Mouse (Mus musculus) hindbrain, embryonic 13.5 days (tissue): ENCODE results near the gene Ganc. TPM values are rescaled to one million over a fixed set of nuclear protein-coding genes. Genes with fewer than 3 reads are reported as not detected.

Experiments
- ATAC-seq: fragments of 200-750 bp; cut with Nextera tagmentation; 2 replicates; pipeline ENCODE4 v1.8.0; 2017; ENCODE audit warnings: moderate TSS enrichment; ENCODE audit not compliant: low FRiP score
- H3K27ac ChIP-seq: fragments of 300-500 bp; sonication (generic); 2 replicates; pipeline ENCODE4 v1.5.1; 2015; ENCODE audit warnings: inconsistent platforms, mild to moderate bottlenecking, moderate library complexity
- H3K27me3 ChIP-seq: fragments of 300-500 bp; sonication (generic); 2 replicates; pipeline ENCODE4 v1.6.1; 2015; ENCODE audit warnings: mild to moderate bottlenecking, inconsistent platforms
- H3K36me3 ChIP-seq: fragments of 300-500 bp; sonication (generic); 2 replicates; pipeline ENCODE4 v1.6.1; 2015; ENCODE audit warnings: mild to moderate bottlenecking, inconsistent platforms
- H3K4me1 ChIP-seq: fragments of 300-500 bp; sonication (generic); replicated peaks from 2 replicates; pipeline ENCODE4 v1.6.1; 2015; ENCODE audit warnings: inconsistent platforms
- H3K4me2 ChIP-seq: fragments of 300-500 bp; sonication (generic); 2 replicates; pipeline ENCODE4 v1.6.1; 2015; ENCODE audit warnings: inconsistent platforms, mild to moderate bottlenecking, moderate library complexity
- H3K4me3 ChIP-seq: fragments of 300-500 bp; sonication (generic); 2 replicates; pipeline ENCODE4 v1.5.1; 2015; ENCODE audit warnings: mild to moderate bottlenecking, inconsistent platforms
- H3K9ac ChIP-seq: fragments of 300-500 bp; sonication (generic); 2 replicates; pipeline ENCODE4 v1.6.1; 2015; ENCODE audit warnings: mild to moderate bottlenecking, inconsistent platforms
- H3K9me3 ChIP-seq: fragments of 300-500 bp; sonication (generic); 2 replicates; pipeline ENCODE4 v1.6.1; 2016; ENCODE audit warnings: inconsistent platforms
- WGBS: fragments of 180-500 bp; shearing (Covaris S2); methylation state at CpG from one replicate; pipeline ENCODE4 v1.1.7; 2015; 5-methylcytosine and 5-hydroxymethylcytosine counted together
- polyA plus RNA-seq: library from polyadenylated mRNA; unstranded; fragments of >200 nt; fragmentation: Nextera tagmentation; extraction: Ambion mirVana; gene quantifications from 2 replicates; pipeline ENCODE4 v1.2.1, GENCODE M21; 2015

Ganc gene
- polyA plus RNA-seq, 1 experiment from 2014 or later: 10.3 TPM

GRCm38 (mm10) chr2:120454987-120455386, 51.3 kb downstream of the Ganc start:
- H3K4me2 ChIP-seq: no peak overlapping the region
- H3K4me3 ChIP-seq: no peak overlapping the region
- ATAC-seq: no peak
- H3K27me3 ChIP-seq: no peaks in the 10 kb centered on the region
- 83% methylated on average over 2 of the region's 2 CpGs for WGBS
- no peaks in the 10 kb centered on the region for H3K36me3 ChIP-seq
- H3K9ac ChIP-seq: no peak overlapping the region
- no peaks in the 10 kb centered on the region for H3K4me1 ChIP-seq
- peaks cover 3% of the 10 kb centered on the region; the same call in 1 of the 2 replicates for H3K9me3 ChIP-seq
- H3K27ac ChIP-seq: no peak overlapping the region

GRCm38 (mm10) chr2:120455719-120456118, 52.0 kb downstream of the Ganc start, which contains the start of gene Capn3:
Capn3 (plus strand) TSS chr2:120456019.
- no peak for ATAC-seq
- H3K27ac ChIP-seq: no peak within 1 kb of the TSS
- no peaks in the 10 kb centered on the region for H3K4me1 ChIP-seq
- no peak within 1 kb of the TSS for H3K4me2 ChIP-seq
- no peak within 1 kb of the TSS for H3K4me3 ChIP-seq
- H3K36me3 ChIP-seq: no peaks in the 10 kb centered on the region
- H3K9me3 ChIP-seq: peaks cover 3% of the 10 kb centered on the region; the same call in 1 of the 2 replicates
- H3K9ac ChIP-seq: no peak within 1 kb of the TSS
- 77% methylated on average over 4 of the region's 4 CpGs for WGBS
- H3K27me3 ChIP-seq: no peaks in the 10 kb centered on the region

GRCm38 (mm10) chr2:120460216-120460615, 56.5 kb downstream of the Ganc start:
- Histone ChIP-seq H3K4me1 (no peaks in the 10 kb centered on the region), H3K4me2 (no peak overlapping the region), H3K9me3 (no peaks in the 10 kb centered on the region), H3K9ac (no peak overlapping the region), H3K36me3 (no peaks in the 10 kb centered on the region), H3K27ac (no peak overlapping the region), H3K27me3 (no peaks in the 10 kb centered on the region), H3K4me3 (no peak overlapping the region)
- no peak for ATAC-seq
- 82% methylated on average over 4 of the region's 4 CpGs for WGBS

GRCm38 (mm10) chr2:120463328-120463727, 59.6 kb downstream of the Ganc start:
- WGBS: 91% methylated on average over 7 of the region's 7 CpGs
- ATAC-seq: no peak

GRCm38 (mm10) chr2:120464091-120464490, 60.4 kb downstream of the Ganc start:
- 81% methylated on average over 8 of the region's 8 CpGs for WGBS

More at GRCm38 (mm10) chr2:120463328-120463727, 59.6 kb downstream of the Ganc start:
- Histone ChIP-seq H3K4me2 (no peak overlapping the region), H3K9me3 (no peaks in the 10 kb centered on the region), H3K4me3 (no peak overlapping the region), H3K9ac (no peak overlapping the region), H3K36me3 (no peaks in the 10 kb centered on the region), H3K27me3 (no peaks in the 10 kb centered on the region), H3K4me1 (no peaks in the 10 kb centered on the region), H3K27ac (no peak overlapping the region)

GRCm38 (mm10) chr2:120464732-120465396, 61.2 kb downstream of the Ganc start:
- Histone ChIP-seq H3K9ac (no peak overlapping the region), H3K9me3 (no peaks in the 10 kb centered on the region), H3K4me1 (no peaks in the 10 kb centered on the region), H3K4me3 (no peak overlapping the region), H3K4me2 (no peak overlapping the region), H3K27me3 (no peaks in the 10 kb centered on the region), H3K27ac (no peak overlapping the region), H3K36me3 (no peaks in the 10 kb centered on the region)
- WGBS: 96% methylated on average over 2 of the region's 2 CpGs
- no peak for ATAC-seq

More at GRCm38 (mm10) chr2:120464091-120464490, 60.4 kb downstream of the Ganc start:
- no peak for ATAC-seq
- no peak overlapping the region for H3K27ac ChIP-seq
- no peaks in the 10 kb centered on the region for H3K4me1 ChIP-seq
- H3K9ac ChIP-seq: no peak overlapping the region
- H3K9me3 ChIP-seq: no peaks in the 10 kb centered on the region
- H3K27me3 ChIP-seq: no peaks in the 10 kb centered on the region
- no peak overlapping the region for H3K4me2 ChIP-seq
- no peak overlapping the region for H3K4me3 ChIP-seq
- H3K36me3 ChIP-seq: no peaks in the 10 kb centered on the region

GRCm38 (mm10) chr2:120465397-120465785, 61.7 kb downstream of the Ganc start:
- H3K36me3 ChIP-seq: no peaks in the 10 kb centered on the region
- 88% methylated on average over 5 of the region's 5 CpGs for WGBS
- no peaks in the 10 kb centered on the region for H3K4me1 ChIP-seq
- no peak overlapping the region for H3K9ac ChIP-seq
- ATAC-seq: no peak
- no peak overlapping the region for H3K4me3 ChIP-seq
- no peaks in the 10 kb centered on the region for H3K9me3 ChIP-seq
- no peak overlapping the region for H3K4me2 ChIP-seq
- H3K27ac ChIP-seq: no peak overlapping the region
- no peaks in the 10 kb centered on the region for H3K27me3 ChIP-seq

- Histone ChIP-seq H3K27me3 (no peaks in the 10 kb centered on the region), H3K27ac (no peak overlapping the region), H3K4me1 (no peaks in the 10 kb centered on the region), H3K36me3 (no peaks in the 10 kb centered on the region), H3K9ac (no peak overlapping the region), H3K4me2 (no peak overlapping the region), H3K4me3 (no peak overlapping the region), H3K9me3 (no peaks in the 10 kb centered on the region)
- no peak for ATAC-seq
These were observed 64.3 kb downstream of the Ganc start for GRCm38 (mm10) chr2:120468011-120468410.

- Histone ChIP-seq H3K9me3 (no peaks in the 10 kb centered on the region), H3K27ac (no peak overlapping the region), H3K9ac (no peak overlapping the region), H3K27me3 (no peaks in the 10 kb centered on the region), H3K4me1 (no peaks in the 10 kb centered on the region), H3K36me3 (no peaks in the 10 kb centered on the region), H3K4me3 (no peak overlapping the region), H3K4me2 (no peak overlapping the region)
- WGBS: 88% methylated on average over 3 of the region's 3 CpGs
- ATAC-seq: no peak
These were observed 65.5 kb downstream of the Ganc start for GRCm38 (mm10) chr2:120469220-120469619.

GRCm38 (mm10) chr2:120469715-120470114, 66.0 kb downstream of the Ganc start:
- no peak overlapping the region for H3K4me2 ChIP-seq
- 94% methylated on average over 10 of the region's 10 CpGs for WGBS
- ATAC-seq: no peak
- no peaks in the 10 kb centered on the region for H3K9me3 ChIP-seq
- H3K27me3 ChIP-seq: no peaks in the 10 kb centered on the region
- H3K4me1 ChIP-seq: no peaks in the 10 kb centered on the region
- H3K36me3 ChIP-seq: no peaks in the 10 kb centered on the region
- H3K9ac ChIP-seq: no peak overlapping the region
- H3K27ac ChIP-seq: no peak overlapping the region
- H3K4me3 ChIP-seq: no peak overlapping the region

- Histone ChIP-seq H3K27me3 (no peaks in the 10 kb centered on the region), H3K4me3 (no peak overlapping the region), H3K36me3 (no peaks in the 10 kb centered on the region), H3K4me2 (no peak overlapping the region), H3K9me3 (no peaks in the 10 kb centered on the region), H3K27ac (no peak overlapping the region), H3K9ac (no peak overlapping the region), H3K4me1 (no peaks in the 10 kb centered on the region)
- no peak for ATAC-seq
- WGBS: 71% methylated on average over 4 of the region's 4 CpGs
These were observed 67.2 kb downstream of the Ganc start for GRCm38 (mm10) chr2:120470856-120471255.

- no peak overlapping the region for H3K4me2 ChIP-seq
- WGBS: 64% methylated on average over 13 of the region's 13 CpGs
These were observed 72.8 kb downstream of the Ganc start for GRCm38 (mm10) chr2:120476277-120477087.

More at GRCm38 (mm10) chr2:120476277-120477087, 72.8 kb downstream of the Ganc start:
- 0 out of 2 replicates have a peak, but pooled peaks cover 6% of the 10 kb centered on the region for H3K4me1 ChIP-seq
- no peaks in the 10 kb centered on the region for H3K27me3 ChIP-seq
- 0 out of 2 replicates have a peak overlapping the region, but pooled peaks have one; percentile 13 for H3K9ac ChIP-seq
- H3K9me3 ChIP-seq: no peaks in the 10 kb centered on the region
- no peak for ATAC-seq
- no peak overlapping the region for H3K4me3 ChIP-seq
- no peaks in the 10 kb centered on the region for H3K36me3 ChIP-seq
- no peak overlapping the region for H3K27ac ChIP-seq
